Mouse (Mus musculus) heart, adult 2 months (tissue): ENCODE measurements around the gene Slit3.

Source experiments
- CTCF ChIP-seq: fragments of 200-600 bp; IDR thresholded peaks from 2 replicates; pipeline ENCODE4 v1.8.1; 2022; ENCODE audit warnings: antibody characterized with exemption, mild to moderate bottlenecking, moderate library complexity
- EP300 ChIP-seq: fragments of 200-500 bp; IDR thresholded peaks from 2 replicates; pipeline ENCODE4 v1.6.1; 2011; ENCODE audit warnings: low read depth, low read length, control low read depth; ENCODE audit not compliant: insufficient read depth
- POLR2A ChIP-seq: fragments of 200-500 bp; IDR thresholded peaks from 2 replicates; pipeline ENCODE4 v1.6.1; 2011; ENCODE audit warnings: mild to moderate bottlenecking, low read depth, low read length, control low read depth; ENCODE audit not compliant: insufficient read depth

DNA sequence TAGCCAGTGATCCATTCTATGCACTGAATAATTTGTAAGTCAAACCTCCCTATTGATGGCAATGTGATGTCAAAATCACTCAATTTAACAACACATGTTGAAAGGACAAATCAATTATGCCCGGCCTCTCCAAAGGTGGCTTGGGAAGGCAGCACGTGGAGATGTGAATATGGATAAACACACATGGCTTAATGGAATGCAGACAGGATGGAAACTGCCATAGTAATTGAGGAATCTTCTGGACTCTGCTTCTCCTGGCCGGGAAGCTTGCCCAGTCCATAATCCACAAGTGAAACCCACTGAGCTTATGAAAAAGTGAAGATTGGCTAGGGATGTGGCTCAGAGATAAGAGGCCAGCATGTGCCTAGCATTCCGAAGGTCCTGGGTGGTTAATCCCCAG is 227.1 kb downstream of the Slit3 start:
- no peak for TF ChIP-seq CTCF
- TF ChIP-seq EP300 = no peak
- no peak for TF ChIP-seq POLR2A
